Mouse (Mus musculus) limb, embryonic 15.5 days (tissue): Measurements from ENCODE around the gene Vgll4. TPM values are rescaled to one million over a fixed set of nuclear protein-coding genes. Genes with fewer than 3 reads are reported as not detected.
"Not testable (repeated sequence)": the region's sequence is repeated elsewhere in the genome, so short reads cannot be mapped to it uniquely, and the experiment has no call there.

Source experiments
- ATAC-seq: fragments of 200-750 bp; cut with Nextera tagmentation; 2 replicates; pipeline ENCODE4 v1.8.0; 2017; ENCODE audit warnings: low read depth, moderate TSS enrichment; ENCODE audit not compliant: insufficient number of reproducible peaks, low FRiP score, low TSS enrichment
- H3K27ac ChIP-seq: fragments of 300-500 bp; sonication (generic); 2 replicates; pipeline ENCODE4 v1.5.1; 2015; ENCODE audit warnings: moderate library complexity, mild to moderate bottlenecking, inconsistent platforms
- H3K27me3 ChIP-seq: fragments of 300-500 bp; sonication (generic); 2 replicates; pipeline ENCODE4 v1.6.1; 2015; ENCODE audit warnings: inconsistent platforms
- H3K36me3 ChIP-seq: fragments of 300-500 bp; sonication (generic); 2 replicates; pipeline ENCODE4 v1.6.1; 2015; ENCODE audit warnings: inconsistent platforms
- H3K4me1 ChIP-seq: fragments of 300-500 bp; sonication (generic); 2 replicates; pipeline ENCODE4 v1.6.1; 2015; ENCODE audit warnings: inconsistent platforms
- H3K4me2 ChIP-seq: fragments of 300-500 bp; sonication (generic); 2 replicates; pipeline ENCODE4 v1.6.1; 2015; ENCODE audit warnings: mild to moderate bottlenecking, inconsistent platforms
- H3K4me3 ChIP-seq: fragments of 300-500 bp; sonication (generic); 2 replicates; pipeline ENCODE4 v1.5.1; 2015; ENCODE audit warnings: mild to moderate bottlenecking, inconsistent platforms
- H3K9ac ChIP-seq: fragments of 300-500 bp; sonication (generic); 2 replicates; pipeline ENCODE4 v1.6.1; 2015; ENCODE audit warnings: inconsistent platforms
- H3K9me3 ChIP-seq: fragments of 300-500 bp; sonication (generic); 2 replicates; pipeline ENCODE4 v1.6.1; 2016; ENCODE audit warnings: inconsistent platforms
- WGBS: fragments of 180-500 bp; shearing (Covaris S2); methylation state at CpG from one replicate; pipeline ENCODE4 v1.1.7; 2015; 5-methylcytosine and 5-hydroxymethylcytosine counted together
- polyA plus RNA-seq: library from polyadenylated mRNA; unstranded; fragments of >200 nt; fragmentation: Nextera tagmentation; extraction: Ambion mirVana; gene quantifications from 2 replicates; pipeline ENCODE4 v1.2.1, GENCODE M21; 2015

Gene Vgll4
- polyA plus RNA-seq, 1 experiment from 2014 or later, result 130 TPM

DNA sequence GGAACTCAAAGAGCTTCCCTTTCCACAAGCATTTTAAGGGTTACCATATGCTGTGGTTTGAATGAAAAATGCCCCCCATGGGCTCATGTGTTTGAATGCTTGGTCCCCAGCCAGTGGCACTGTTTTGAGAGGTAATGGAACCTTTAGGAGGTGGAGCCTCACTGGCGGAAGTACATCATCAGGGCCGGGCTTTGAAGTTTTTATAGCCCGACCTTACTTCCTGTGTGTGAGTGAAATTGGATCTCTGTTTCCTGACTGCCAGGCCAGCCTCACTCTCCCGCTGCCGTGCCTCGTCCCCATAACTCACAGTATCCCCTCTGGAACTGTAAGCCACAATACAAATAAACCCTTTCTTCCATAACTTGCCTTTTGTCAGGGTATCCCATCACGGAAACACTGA is 70.1 kb downstream of the Vgll4 start:
- H3K4me1 ChIP-seq, result peaks cover 61% of the 10 kb centered on the region
- H3K9ac ChIP-seq, result no peak overlapping the region
- 8% methylated on average over 7 of the region's 7 CpGs for whole genome bisulfite sequencing
- H3K4me3 ChIP-seq, result peak overlapping the region; percentile 3; the same call in 1 of the 2 replicates
- H3K27me3 ChIP-seq, result no peaks in the 10 kb centered on the region
- no peaks in the 10 kb centered on the region for H3K9me3 ChIP-seq
- H3K36me3 ChIP-seq, result peaks cover 24% of the 10 kb centered on the region; the same call in 1 of the 2 replicates
- H3K4me2 ChIP-seq, result peak overlapping the region; percentile 36
- no peak for ATAC-seq
- peak overlapping the region; percentile 81 for H3K27ac ChIP-seq

DNA sequence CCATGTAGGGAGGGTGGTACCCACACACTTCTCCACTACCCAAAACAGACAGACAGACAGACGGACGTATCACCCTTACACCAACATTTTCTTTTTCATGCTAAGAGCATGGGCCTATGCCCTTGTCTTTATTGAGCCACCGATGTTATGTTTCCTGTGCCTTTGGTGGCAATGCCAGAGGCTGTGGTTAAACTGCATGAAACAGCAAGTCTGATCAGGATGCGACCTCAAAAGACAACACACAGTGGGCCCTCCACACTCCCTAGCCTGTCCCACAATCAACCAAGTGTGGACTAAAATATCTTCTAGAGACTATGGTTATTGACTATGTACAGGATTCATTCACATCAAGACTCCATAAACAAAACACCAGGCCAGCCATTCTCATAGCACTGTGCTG is 70.8 kb downstream of the Vgll4 start:
- Histone ChIP-seq H3K4me2 (no peak overlapping the region), H3K36me3 (peaks cover 24% of the 10 kb centered on the region; the same call in 1 of the 2 replicates), H3K27ac (peak overlapping the region; percentile 81; the same call in 1 of the 2 replicates), H3K4me1 (peaks cover 62% of the 10 kb centered on the region), H3K9me3 (no peaks in the 10 kb centered on the region), H3K9ac (no peak overlapping the region), H3K4me3 (no peak overlapping the region), H3K27me3 (no peaks in the 10 kb centered on the region)
- no peak for ATAC-seq
- WGBS, result 91% methylated on average over 4 of the region's 4 CpGs

DNA sequence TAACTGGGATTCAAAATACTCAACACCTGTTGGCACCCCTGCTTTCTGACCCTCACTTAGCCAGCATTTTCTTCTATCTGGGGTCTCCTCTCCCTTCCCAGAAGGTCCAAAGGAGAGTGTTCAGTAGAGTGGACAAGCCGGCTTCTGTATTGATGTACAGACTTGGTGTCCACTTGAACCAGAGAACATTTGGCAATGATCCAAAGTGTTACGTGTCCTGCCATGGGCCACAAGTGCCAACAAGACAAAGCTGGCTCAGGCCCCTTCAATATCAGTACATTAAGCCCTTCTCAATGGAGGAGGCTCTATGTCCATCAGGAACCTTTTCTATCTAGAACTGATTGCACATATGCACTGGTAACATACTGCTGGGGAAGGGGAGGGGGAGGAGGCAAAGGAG is 73.5 kb downstream of the Vgll4 start:
- Histone ChIP-seq H3K36me3 (peaks cover 24% of the 10 kb centered on the region; the same call in 1 of the 2 replicates), H3K4me1 (peaks cover 62% of the 10 kb centered on the region), H3K4me3 (no peak overlapping the region), H3K27ac (no peak overlapping the region), H3K4me2 (no peak overlapping the region), H3K27me3 (no peaks in the 10 kb centered on the region), H3K9me3 (no peaks in the 10 kb centered on the region), H3K9ac (no peak overlapping the region)
- ATAC-seq, result no peak
- 71% methylated on average over 2 of the region's 2 CpGs for WGBS

DNA sequence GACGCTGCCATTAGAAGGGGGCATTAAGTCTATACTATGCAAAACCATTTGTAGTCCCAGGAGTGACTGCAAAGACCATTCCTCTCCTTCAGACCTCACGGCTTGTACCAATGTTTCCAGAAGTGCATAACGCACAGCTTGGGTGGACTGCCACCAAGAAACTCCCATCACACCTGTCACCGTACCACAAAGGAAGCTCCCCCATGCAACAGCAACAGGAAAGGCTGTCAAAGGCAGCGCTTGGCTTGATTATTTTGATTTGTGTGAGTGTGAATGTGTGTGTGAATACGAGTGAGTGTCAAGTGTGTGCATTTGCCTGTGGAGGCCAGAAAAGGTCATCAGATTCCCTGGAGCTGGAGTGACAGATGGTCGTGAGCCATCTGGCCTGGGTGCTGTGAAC is 74.6 kb downstream of the Vgll4 start:
- ATAC-seq, result no peak
- Histone ChIP-seq H3K9me3 (no peaks in the 10 kb centered on the region), H3K36me3 (peaks cover 24% of the 10 kb centered on the region; the same call in 1 of the 2 replicates), H3K9ac (no peak overlapping the region), H3K4me1 (peaks cover 64% of the 10 kb centered on the region), H3K27ac (no peak overlapping the region), H3K4me3 (no peak overlapping the region), H3K27me3 (no peaks in the 10 kb centered on the region), H3K4me2 (no peak overlapping the region)
- WGBS, result 93% methylated on average over 7 of the region's 7 CpGs

DNA sequence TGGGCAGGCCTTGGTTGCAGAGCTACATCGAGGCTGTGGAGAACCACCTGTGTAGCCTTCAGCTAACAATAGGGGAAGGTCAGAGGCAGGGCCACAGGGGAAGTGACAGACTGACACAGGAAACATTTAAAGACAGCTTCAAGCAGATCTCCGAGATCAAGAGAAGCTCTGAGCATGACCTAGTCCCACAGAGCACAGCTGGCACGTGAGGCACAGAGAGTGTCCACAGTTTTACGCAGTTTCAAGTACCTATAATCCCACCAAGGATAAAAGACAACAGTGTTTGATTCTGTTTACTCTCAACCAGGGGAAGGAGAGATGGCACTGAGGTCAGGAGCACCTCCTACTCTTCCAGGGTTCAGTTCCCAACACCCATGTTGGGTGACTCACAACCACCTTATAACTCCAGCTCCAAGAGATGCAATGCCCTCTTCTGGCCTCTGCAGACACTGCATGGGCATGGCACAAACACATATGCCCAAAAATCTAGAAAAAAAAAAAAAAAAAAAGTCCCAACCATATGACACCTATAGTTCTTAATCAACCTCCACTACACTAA is 75.2 kb downstream of the Vgll4 start:
- Histone ChIP-seq H3K4me3 (no peak overlapping the region), H3K9ac (no peak overlapping the region), H3K4me2 (no peak overlapping the region), H3K27me3 (no peaks in the 10 kb centered on the region), H3K4me1 (peaks cover 61% of the 10 kb centered on the region), H3K27ac (peak overlapping the region; percentile 17; the same call in 1 of the 2 replicates), H3K9me3 (no peaks in the 10 kb centered on the region), H3K36me3 (peaks cover 24% of the 10 kb centered on the region; the same call in 1 of the 2 replicates)
- 50% methylated on average over 4 of the region's 4 CpGs for WGBS
- ATAC-seq, result no peak

DNA sequence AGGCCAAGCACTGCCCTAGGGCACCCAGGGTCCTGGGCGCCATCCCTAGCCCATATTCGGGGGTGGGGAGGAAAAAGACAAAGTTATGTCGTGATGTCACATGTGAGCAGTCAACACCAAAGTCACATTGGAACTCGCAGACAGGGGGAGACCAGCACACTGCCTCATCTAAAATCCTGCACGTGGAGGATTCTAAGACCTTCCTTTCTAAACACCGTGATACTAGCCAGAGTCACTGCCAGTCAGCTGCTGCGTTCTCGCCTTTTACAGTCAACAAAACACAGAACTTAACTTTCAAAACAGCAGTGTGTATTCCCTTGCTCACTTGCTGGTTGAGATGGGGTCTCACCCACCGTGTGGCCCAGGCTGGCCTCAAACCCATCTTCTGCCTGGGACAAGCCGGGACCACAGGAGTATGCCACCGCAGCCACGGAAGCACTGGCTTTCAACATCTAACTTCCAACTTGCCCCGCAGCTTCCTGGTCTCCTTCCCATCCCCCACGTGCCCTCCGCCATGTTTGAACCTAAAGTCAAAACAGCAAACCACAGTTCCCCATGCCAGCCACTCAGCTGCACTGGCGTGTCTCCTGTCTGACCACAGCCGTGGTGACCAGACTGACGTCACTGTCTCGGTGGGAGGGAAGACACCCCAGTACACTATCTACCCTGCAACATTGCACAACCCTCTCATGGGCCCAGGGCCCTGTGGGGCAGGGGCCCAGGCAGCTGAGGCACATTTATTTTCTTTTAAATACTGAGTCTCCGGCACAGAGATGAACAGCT is 76.2 kb downstream of the Vgll4 start:
- Histone ChIP-seq H3K4me2 (no peak overlapping the region), H3K9ac (no peak overlapping the region), H3K9me3 (no peaks in the 10 kb centered on the region), H3K4me1 (peaks cover 59% of the 10 kb centered on the region), H3K27ac (peak overlapping the region; percentile 78; the same call in 1 of the 2 replicates), H3K36me3 (peaks cover 29% of the 10 kb centered on the region; the same call in 1 of the 2 replicates), H3K4me3 (no peak overlapping the region), H3K27me3 (no peaks in the 10 kb centered on the region)
- no peak for ATAC-seq
- WGBS, result 60% methylated on average over 20 of the region's 20 CpGs

DNA sequence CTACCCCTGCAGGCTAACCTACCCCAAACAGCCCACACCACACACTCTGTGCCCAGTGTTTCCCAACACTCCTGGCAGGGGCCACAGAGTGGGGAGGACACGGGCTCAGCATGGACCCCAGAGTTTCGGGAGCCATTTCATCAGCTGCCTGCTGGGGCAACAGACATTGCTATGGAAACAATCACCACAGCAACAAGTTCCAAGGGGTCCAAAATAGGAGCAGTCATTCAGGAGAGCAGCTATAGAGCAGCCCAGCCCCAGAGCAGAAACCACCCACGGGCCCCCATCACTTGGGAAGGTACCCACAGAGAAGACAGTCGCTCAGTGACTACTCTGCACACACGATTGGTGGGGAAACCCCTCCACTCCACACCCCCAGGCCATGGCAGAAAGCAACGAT is 77.4 kb downstream of the Vgll4 start:
- Histone ChIP-seq H3K9ac (no peak overlapping the region), H3K36me3 (peaks cover 26% of the 10 kb centered on the region; the same call in 1 of the 2 replicates), H3K27ac (peak overlapping the region; percentile 78), H3K9me3 (no peaks in the 10 kb centered on the region), H3K27me3 (no peaks in the 10 kb centered on the region), H3K4me3 (no peak overlapping the region), H3K4me1 (peaks cover 71% of the 10 kb centered on the region), H3K4me2 (no peak overlapping the region)
- WGBS, result 36% methylated on average over 6 of the region's 6 CpGs
- ATAC-seq, result peak; percentile 16; the same call in 1 of the 2 replicates

DNA sequence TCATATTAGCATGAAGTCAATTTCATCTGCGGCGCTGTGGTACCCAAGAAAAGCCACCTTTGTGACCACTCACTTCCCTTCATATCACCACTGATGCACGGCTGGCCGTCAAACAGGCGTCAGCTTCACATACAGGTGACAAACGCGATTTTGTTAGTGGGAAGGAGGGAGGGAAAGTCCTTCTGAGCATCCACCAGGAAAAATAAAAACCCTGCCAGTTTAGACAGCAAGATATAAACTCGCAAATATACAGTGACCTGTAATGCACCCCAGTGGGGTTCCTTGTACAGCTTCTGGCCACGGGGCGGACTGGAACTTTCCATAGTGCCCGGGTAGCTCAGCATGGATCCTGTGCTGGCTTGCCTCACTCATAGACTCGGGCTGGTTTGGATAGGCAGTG is 78.0 kb downstream of the Vgll4 start:
- Histone ChIP-seq H3K36me3 (peaks cover 21% of the 10 kb centered on the region; the same call in 1 of the 2 replicates), H3K4me2 (peak overlapping the region; percentile 19; the same call in 1 of the 2 replicates), H3K9ac (no peak overlapping the region), H3K27ac (peak overlapping the region; percentile 78), H3K27me3 (no peaks in the 10 kb centered on the region), H3K4me1 (peaks cover 76% of the 10 kb centered on the region), H3K9me3 (no peaks in the 10 kb centered on the region), H3K4me3 (no peak overlapping the region)
- WGBS, result 47% methylated on average over 12 of the region's 12 CpGs
- no peak for ATAC-seq

DNA sequence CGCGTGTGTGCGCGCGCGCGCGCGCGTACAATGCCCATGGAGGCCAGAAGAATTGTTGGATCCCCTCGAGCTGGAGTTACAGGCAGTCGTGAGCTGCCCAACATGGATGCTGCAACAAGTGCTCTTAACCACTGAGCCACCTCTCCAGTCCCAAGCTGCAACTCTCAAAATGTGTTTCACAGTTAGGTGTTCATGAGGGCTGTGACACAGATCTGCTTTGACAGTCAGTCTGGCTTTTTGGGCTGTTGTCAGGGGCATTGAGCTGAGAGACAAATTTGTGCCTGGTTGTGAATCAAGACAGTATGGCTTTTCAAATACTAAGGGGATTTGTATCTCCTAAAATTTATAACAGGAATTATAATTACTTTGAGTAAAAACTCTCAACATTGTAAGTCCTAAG is 78.5 kb downstream of the Vgll4 start:
- H3K4me1 ChIP-seq, result peaks cover 76% of the 10 kb centered on the region
- H3K4me2 ChIP-seq, result 0 out of 2 replicates have a peak overlapping the region, but pooled peaks have one; percentile 14
- H3K36me3 ChIP-seq, result peaks cover 19% of the 10 kb centered on the region; the same call in 1 of the 2 replicates

DNA sequence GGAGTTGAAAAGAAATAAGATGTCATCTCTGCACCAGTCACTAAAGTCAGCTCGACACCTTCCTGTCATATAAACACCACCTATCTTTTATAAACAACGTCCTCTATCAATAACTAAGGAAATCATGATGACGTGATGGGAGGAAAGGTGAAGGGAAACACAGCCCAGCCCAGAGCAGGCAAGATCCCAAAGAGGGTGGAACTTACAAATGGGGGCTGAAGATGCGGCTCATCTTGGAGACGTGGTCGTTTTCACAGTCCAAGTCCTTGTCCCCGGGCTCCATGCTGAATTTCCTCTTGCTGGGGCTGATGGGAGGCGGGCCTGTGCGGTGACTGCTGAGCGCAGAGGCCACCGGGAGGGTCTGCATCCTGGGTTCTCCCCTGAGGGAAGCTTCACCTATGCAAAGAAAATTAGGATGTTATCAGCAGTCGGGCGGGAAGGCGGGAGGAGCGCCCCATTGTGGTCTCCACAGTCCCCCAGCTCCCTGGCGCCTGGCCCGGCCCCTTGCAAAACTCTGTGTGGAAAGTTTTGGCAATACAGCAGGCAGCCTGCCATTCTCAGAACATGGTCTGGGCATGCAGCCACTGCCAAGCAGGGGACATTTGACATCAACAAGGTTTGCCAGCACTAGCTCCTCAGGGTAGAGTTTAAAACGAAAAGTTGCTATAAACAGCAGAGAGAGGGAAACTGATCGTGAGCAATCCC is 79.2 kb downstream of the Vgll4 start:
- H3K4me2 ChIP-seq, result peak overlapping the region; percentile 8
- 29% methylated on average over 19 of the region's 19 CpGs for WGBS
- no peak overlapping the region for H3K4me3 ChIP-seq
- H3K4me1 ChIP-seq, result peaks cover 83% of the 10 kb centered on the region
- H3K27me3 ChIP-seq, result no peaks in the 10 kb centered on the region
- H3K36me3 ChIP-seq, result peaks cover 22% of the 10 kb centered on the region
- no peak overlapping the region for H3K9ac ChIP-seq
- no peaks in the 10 kb centered on the region for H3K9me3 ChIP-seq
- 0 out of 2 replicates have a peak, but pooled peaks have one; percentile 32 for ATAC-seq
- H3K27ac ChIP-seq, result peak overlapping the region; percentile 78

More for the DNA sequence above, 78.5 kb downstream of the Vgll4 start:
- Histone ChIP-seq H3K9ac (no peak overlapping the region), H3K9me3 (no peaks in the 10 kb centered on the region), H3K4me3 (no peak overlapping the region), H3K27me3 (no peaks in the 10 kb centered on the region), H3K27ac (peak overlapping the region; percentile 78)
- 72% methylated on average over 12 of the region's 12 CpGs for WGBS
- ATAC-seq, result no peak

DNA sequence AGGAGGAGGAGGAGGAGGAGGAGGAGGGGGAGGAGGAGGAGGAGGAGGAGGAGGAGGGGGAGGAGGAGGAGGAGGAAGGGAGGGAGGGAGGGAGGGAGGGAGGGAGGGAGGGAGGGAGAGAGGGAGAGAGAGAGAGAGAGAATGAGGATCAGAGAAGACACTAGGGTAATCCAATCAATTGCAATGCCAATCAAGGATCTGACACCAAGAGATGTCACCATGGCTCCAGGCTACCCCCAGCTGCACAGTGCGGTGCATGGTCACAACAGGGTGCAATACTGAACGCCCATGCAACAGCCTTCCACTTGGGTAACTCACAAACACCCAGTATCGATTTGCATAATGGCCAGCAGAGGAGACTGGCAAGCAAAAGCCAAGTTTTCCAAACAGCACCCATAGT is 79.8 kb downstream of the Vgll4 start:
- H3K9me3 ChIP-seq, ATAC-seq, H3K4me2 ChIP-seq, H3K27me3 ChIP-seq, H3K4me3 ChIP-seq, H3K9ac ChIP-seq: not testable (repeated sequence)
- WGBS, result 71% methylated on average over 3 of the region's 3 CpGs
- H3K27ac ChIP-seq, result 0 out of 2 replicates have a peak overlapping the region, but pooled peaks have one; percentile 78
- H3K4me1 ChIP-seq, result peaks cover 86% of the 10 kb centered on the region
- H3K36me3 ChIP-seq, result peaks cover 24% of the 10 kb centered on the region
